Mouse (Mus musculus): ENCODE data around the gene Fbxl19.

Fbxl19 gene

DNA sequence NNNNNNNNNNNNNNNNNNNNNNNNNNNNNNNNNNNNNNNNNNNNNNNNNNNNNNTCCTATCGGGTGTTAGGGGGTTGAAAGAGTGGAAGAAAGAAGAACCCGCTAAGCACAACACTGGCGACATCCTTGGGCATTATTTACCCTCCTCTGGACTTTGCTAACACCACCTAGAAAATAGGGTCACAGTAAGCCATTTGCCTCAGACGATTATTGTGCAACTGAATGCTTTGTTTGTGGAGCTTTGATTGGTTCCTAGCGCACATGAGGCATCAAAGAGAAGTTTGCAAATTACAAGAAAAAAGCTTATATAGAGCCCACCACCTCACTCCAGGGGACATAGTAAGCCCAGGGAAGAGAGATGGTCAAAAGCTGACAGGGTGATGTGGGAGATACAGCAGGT, 64.5 kb downstream of the Fbxl19 start:
- DNase-seq, result no peak

DNA sequence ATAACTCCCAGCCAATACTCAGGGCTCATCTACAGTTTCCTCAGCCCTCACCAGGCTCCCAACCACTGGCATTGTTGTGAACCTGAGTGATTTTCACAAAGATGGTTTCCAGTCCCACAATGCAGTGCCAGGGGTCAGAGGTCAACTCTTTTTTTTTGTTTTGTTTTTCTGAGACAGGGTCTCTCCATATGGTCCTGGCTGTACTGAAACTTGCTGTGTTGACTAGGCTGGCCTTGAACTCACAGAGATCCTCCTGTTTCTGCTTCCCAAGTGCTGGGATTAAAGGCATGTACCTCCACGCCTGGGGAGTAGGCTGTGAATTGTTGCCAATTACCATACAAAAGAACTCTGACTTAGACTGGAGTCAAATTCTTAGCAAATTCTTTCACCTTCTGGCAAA, 65.5 kb downstream of the Fbxl19 start:
- no peak for DNase-seq

DNA sequence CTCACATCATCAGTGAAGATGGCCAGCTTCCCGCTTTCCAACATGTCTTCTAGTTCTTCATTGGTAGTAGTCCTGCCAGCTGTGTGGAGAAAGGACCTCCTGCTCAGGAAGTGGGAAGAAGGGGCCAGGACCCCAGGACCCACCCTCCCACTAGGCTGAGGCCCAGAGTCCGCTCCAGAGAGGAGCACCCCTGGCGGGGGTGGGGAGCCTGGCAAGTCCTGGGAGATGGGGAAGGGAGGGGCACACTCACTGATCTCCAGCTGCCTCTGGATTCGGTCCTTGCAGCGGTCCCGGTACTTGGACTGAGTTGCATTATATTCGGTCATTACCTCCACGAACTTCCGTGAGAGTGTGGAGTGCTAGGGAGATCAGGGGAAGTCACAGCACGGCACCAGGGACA, 66.3 kb downstream of the Fbxl19 start:
- DNase-seq, result no peak

DNA sequence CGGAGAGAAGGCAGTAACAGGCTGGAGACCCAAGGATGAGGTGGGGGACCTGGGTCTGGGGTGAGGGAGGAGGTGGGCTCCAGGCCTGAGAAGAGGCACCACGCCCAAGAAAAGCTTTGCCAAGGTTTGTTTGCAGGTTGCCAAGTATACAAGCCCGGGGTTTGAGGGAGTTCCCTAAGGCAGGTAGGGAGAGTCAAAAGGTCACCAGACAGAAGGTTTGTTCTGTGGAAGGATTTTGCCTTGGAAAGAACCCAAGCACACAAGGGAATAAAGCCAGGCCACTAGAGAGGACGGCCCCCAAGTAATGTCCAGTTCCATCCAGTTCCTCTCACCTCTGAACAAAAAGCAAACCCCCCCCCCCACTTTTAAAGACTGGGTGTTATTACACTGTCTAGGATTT, 66.9 kb downstream of the Fbxl19 start:
- DNase-seq, result no peak

DNA sequence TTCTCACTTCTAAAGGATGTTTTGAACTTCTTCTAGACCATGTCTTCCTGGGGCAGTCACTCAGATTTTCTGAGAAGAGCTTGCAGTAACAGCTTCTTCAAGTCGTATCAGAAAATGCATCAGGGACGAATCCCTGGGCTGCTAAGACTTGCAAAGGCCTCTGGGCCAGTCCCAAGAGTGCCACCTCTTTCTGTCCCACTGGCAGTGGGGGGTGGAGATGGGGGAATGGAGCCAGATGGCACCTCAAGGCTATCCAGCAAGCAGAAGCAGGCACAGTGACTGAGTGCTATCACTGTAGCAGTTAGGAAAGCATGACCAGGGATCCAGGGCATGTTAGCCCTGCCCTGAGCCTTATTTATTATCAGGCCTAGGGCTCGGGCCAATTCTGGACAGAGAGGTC, 67.9 kb downstream of the Fbxl19 start:
- no peak for DNase-seq

DNA sequence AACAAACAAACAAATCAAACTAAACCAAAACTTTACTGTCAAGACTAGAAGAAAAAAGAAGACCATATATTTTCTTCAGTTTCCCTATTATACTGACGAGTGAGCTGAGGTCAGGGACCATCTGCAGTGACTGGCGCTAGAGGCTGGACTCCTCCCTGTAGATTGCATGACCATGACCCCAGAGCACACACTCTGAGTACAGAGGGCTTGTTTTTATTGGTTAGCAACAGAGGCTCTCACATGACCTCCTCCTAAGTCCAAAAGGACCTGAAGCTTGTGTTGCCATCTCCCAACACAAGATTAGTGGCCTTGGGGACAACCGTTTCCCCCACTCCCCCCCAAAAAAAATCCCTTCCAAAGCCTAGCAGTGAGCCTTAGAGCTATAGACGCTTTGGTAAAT, 69.5 kb downstream of the Fbxl19 start:
- DNase-seq, result peak; percentile 28

DNA sequence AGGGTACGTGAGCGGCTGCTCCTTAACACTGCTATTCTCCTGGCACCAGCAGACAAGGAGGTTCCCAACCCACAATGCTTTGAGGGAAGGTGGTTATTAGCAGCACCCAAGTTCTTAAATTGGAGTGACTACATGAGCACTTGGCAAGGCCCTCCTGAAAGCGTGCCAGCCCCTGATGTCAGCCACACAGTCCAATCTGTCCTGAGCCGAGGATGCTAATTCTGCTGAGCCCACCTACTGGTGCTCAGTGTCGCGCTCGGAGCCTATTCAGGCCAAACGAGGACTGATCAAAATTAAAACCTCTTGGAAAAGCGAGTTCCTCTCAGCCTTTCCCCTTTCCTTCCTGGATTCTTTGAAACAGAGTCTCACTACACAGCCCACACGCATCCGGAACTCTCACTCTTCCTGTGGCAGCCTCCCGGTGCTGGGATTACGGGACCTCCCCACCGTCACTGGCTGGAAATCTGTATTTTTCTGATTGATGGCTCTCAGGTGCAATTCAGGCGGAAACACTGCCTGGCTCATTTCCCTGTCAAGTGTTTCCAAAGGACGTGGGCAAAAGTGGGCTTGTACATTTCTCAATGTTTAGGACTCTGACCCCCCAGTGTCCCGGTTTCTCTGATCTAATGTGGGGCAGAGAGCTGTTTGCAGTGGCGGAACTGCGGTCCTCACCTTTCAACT, 70.0 kb downstream of the Fbxl19 start:
- DNase-seq, result peak; percentile 65

DNA sequence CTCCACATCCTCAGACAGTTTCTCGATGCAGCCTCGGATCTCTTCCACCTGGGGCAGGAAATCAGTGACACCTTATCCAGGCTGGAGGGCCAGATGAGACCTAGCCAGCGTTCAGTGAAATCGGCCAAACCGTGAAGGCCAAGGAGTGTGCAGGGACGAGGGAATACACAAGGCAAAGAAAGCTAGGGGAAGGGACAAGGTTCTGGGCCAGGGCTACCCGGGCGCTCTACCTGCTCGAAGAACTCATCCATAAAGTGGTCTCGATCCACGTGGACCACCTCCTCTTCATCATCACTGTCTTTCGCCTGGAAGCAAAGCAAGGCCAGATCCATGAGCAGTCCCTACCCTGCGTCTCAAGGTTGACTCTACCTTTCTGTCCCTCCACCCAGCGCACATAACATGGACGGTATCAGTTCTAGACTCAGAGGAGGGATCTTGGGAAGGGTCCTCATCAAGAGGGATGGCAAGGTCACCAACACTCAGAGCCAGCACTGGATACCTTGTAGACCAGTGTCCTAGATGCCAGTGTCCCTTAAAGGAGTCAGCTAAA, 70.8 kb downstream of the Fbxl19 start:
- no peak for DNase-seq

DNA sequence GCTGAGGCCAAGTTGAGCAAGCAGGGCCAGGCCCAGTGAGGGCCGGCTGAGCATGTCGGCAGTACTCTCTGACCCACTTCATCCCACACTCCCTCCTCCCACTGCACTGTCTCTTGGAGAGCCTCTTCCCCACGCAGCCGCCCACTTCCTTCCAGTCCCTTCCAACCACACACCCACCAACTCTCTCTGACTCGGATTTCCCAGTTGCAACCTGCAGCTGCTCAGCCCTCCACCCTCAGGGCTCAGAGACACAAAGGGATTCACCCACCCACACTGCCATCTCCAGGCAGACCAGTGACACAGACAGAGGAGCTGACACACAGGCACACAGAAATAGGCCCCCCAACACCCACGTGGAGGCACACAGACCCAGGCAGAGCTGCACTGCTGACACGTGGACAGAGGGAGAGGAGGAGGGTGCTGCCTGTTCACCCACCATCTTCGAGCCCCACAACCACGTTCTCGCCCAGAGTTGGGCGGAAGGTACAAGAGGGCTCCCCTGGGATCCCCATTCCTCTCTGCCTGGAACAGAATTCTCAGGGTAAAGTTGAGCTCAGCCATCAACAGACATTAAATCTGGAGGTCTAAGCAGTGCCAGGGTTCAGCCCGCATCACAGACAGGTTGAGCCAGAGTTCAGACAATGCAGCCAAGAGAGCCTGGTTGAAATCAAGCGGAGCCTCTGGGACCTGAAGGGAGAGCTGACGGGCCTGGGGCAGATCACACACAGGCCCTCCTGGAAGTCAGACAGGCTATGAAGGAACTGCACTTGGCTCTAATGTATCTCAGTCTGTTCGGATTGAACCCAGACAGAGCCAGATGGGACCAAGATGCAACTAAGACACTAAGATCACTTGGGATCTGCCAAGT, 71.8 kb downstream of the Fbxl19 start:
- DNase-seq, result peak; percentile 76

DNA sequence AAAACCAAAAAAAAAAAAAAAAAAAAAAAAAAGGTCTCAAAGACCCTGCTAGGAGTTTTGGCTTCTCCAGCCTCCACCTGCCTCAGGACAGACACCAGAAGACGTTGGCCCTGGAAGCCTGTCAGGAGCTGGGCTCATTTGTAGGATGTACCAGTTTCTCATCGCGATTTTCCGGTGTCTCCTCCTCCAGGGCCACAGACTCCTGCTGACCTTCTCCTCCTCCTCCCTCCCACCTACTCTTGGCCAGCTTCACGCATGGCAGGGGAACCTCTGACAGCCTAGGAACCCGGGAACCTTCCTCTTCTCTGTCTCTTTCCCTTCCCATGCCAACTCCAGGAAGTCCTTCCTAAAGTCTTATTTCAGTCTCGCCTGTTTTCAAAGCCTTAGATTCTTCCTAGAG, 72.7 kb downstream of the Fbxl19 start:
- DNase-seq, result no peak

DNA sequence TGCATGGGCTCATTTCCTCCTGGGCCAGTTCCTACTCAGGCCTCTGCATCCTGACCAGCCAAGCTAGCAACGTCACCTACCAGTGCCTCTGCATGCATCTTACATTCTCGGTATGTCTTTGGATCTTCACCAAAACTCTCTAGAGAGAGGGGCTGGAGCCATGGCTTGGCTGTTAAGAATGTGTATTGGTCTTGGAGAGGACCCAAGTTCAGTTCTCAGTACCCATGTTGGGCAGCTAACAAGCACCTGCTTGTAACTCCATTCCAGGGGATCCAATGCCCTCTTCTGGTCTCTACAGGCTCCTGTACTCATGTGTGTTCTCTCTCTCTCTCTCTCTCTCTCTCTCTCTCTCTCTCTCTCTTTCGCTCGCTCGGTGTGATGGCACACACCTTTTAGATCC, 73.4 kb downstream of the Fbxl19 start:
- DNase-seq, result no peak

All from lung, postnatal 36 days (tissue).